Comparison of ENCODE assay signal across 8 mouse cellular contexts in the genomic region with DNA sequence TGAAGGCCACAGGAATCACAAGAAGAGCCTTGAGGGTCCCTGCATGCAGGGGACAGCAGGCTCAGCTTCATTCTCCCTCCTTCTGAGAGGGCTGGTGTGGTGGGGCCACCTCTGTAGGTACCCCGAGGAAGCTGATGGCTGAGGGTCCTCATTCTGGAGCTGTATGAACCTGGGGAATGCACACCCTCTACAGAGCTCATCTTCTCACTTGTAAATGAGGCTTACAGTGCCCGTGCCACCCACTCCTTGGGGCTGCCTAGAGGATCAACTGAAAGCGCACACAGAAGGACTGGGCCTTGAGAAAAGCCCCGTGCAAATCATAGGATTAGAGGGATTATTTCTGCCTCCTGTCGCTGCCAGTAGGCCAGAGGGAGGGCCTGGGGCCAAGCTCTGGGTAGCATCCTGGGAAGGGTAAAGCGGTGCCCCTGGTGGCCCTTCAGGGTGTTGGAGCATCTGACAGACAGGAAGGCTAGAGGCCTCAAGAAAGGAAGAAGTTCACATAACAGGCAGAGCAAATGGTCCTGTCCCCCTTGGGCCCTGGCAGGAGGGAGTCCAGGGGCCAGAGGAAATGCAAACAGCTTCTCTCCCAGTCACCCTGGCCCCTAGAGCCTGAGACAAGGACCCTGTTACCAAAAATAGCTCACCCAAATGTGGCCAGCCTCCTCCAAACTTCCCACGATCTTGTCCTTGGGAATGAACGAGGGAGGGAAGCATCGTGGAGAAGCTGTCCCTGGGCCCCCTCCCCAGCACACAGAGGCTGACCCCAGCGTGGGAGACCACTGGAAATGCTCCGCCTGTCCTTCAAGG. TPM values are rescaled to one million over a fixed set of nuclear protein-coding genes. Genes with fewer than 3 reads are reported as not detected.
DNase-seq lines count a peak whose midpoint lies in the region; ATAC-seq lines count a peak whose summit lies in the region.

No protein-coding gene starts in this region.

- peaks cover 42% of the 10 kb centered on the region for H3K36me3 ChIP-seq in forebrain, embryonic 13.5 days (ENCODE audit: poor library complexity, severe bottlenecking)
- peaks cover 13% of the 10 kb centered on the region for H3K36me3 ChIP-seq in forebrain, embryonic 14.5 days (ENCODE audit: control insufficient read depth, insufficient read depth, low read length)
- peaks cover 13% of the 10 kb centered on the region; the same call in 1 of the 2 replicates for H3K36me3 ChIP-seq in embryonic facial prominence, embryonic 14.5 days (ENCODE audit: control insufficient read depth, insufficient read depth, low read length)
- H3K36me3 ChIP-seq in limb, embryonic 11.5 days (ENCODE audit: control insufficient read depth, insufficient read depth, low read length), result peaks cover 7% of the 10 kb centered on the region; the same call in 1 of the 2 replicates
- H3K36me3 ChIP-seq in stomach, embryonic 15.5 days, result peaks cover 16% of the 10 kb centered on the region; the same call in 1 of the 2 replicates

- H3K27me3 ChIP-seq in forebrain, embryonic 13.5 days, result no peaks in the 10 kb centered on the region
- H3K27me3 ChIP-seq in forebrain, embryonic 14.5 days (replicated peaks; ENCODE audit: control insufficient read depth, insufficient read depth, low read length), result no peaks in the 10 kb centered on the region
- H3K27me3 ChIP-seq in embryonic facial prominence, embryonic 14.5 days (replicated peaks; ENCODE audit: control insufficient read depth, insufficient read depth, low read length), result no peaks in the 10 kb centered on the region
- no peaks in the 10 kb centered on the region for H3K27me3 ChIP-seq in limb, embryonic 11.5 days (ENCODE audit: control insufficient read depth, insufficient read depth, low read length)
- no peaks in the 10 kb centered on the region for H3K27me3 ChIP-seq in stomach, embryonic 15.5 days (replicated peaks)

- no peak for DNase-seq in forebrain, embryonic 14.5 days (ENCODE audit: low spot score)
- DNase-seq in 416B (ENCODE audit: low read depth), result peak; percentile 13
- DNase-seq in embryonic facial prominence, embryonic 14.5 days (ENCODE audit: low spot score), result peak; percentile 72
- DNase-seq in limb, embryonic 11.5 days (ENCODE audit: low spot score), result no peak
- DNase-seq in right cerebral cortex, adult 18-20 months, result no peak

- 0 out of 2 replicates have a peak overlapping the region, but pooled peaks have one; percentile 40 for H3K9ac ChIP-seq in forebrain, embryonic 13.5 days
- H3K9ac ChIP-seq in forebrain, embryonic 14.5 days (ENCODE audit: low read length), result no peak overlapping the region; the same call in 1 of the 2 replicates
- 0 out of 2 replicates have a peak overlapping the region, but pooled peaks have one; percentile 21 for H3K9ac ChIP-seq in embryonic facial prominence, embryonic 14.5 days (ENCODE audit: low read depth, low read length)
- 0 out of 2 replicates have a peak overlapping the region, but pooled peaks have one; percentile 5 for H3K9ac ChIP-seq in limb, embryonic 11.5 days (ENCODE audit: low read length)
- no peak overlapping the region for H3K9ac ChIP-seq in stomach, embryonic 15.5 days

- peaks cover 33% of the 10 kb centered on the region for H3K4me1 ChIP-seq in forebrain, embryonic 13.5 days
- peaks cover 9% of the 10 kb centered on the region for H3K4me1 ChIP-seq in forebrain, embryonic 14.5 days (ENCODE audit: control insufficient read depth, insufficient read depth, low read length)
- H3K4me1 ChIP-seq in embryonic facial prominence, embryonic 14.5 days (ENCODE audit: control insufficient read depth, insufficient read depth, low read length), result peaks cover 60% of the 10 kb centered on the region
- peaks cover 78% of the 10 kb centered on the region for H3K4me1 ChIP-seq in limb, embryonic 11.5 days (ENCODE audit: control insufficient read depth, insufficient read depth, low read length)
- H3K4me1 ChIP-seq in stomach, embryonic 15.5 days, result peaks cover 36% of the 10 kb centered on the region

- no peaks in the 10 kb centered on the region for H3K9me3 ChIP-seq in forebrain, embryonic 13.5 days (replicated peaks)
- H3K9me3 ChIP-seq in forebrain, embryonic 14.5 days (replicated peaks; ENCODE audit: control insufficient read depth, low read length), result no peaks in the 10 kb centered on the region
- H3K9me3 ChIP-seq in embryonic facial prominence, embryonic 14.5 days (ENCODE audit: control insufficient read depth, low read length), result no peaks in the 10 kb centered on the region
- no peaks in the 10 kb centered on the region for H3K9me3 ChIP-seq in limb, embryonic 11.5 days (ENCODE audit: control insufficient read depth, low read length)
- H3K9me3 ChIP-seq in stomach, embryonic 15.5 days, result no peaks in the 10 kb centered on the region

- WGBS in forebrain, embryonic 13.5 days, result 32% methylated on average over 11 of the region's 11 CpGs
- WGBS in forebrain, embryonic 14.5 days, result 28% methylated on average over 11 of the region's 11 CpGs
- 28% methylated on average over 11 of the region's 11 CpGs for WGBS in embryonic facial prominence, embryonic 14.5 days
- 28% methylated on average over 11 of the region's 11 CpGs for WGBS in limb, embryonic 11.5 days
- WGBS in stomach, embryonic 15.5 days, result 28% methylated on average over 11 of the region's 11 CpGs

- no peak for ATAC-seq in forebrain, embryonic 13.5 days
- no peak for ATAC-seq in forebrain, embryonic 14.5 days
- peak; percentile 13; the same call in 1 of the 2 replicates for ATAC-seq in embryonic facial prominence, embryonic 14.5 days (ENCODE audit: low read depth)
- ATAC-seq in limb, embryonic 11.5 days (ENCODE audit: insufficient number of reproducible peaks, low FRiP score, low TSS enrichment, low read depth), result no peak
- no peak for ATAC-seq in stomach, embryonic 15.5 days (ENCODE audit: insufficient read depth, low FRiP score, low read depth)
- no peak for ATAC-seq in erythroid progenitor cell, adult 5-6 weeks (replicated peaks; ENCODE audit: low FRiP score, poor library complexity, severe bottlenecking)

- H3K27ac ChIP-seq in forebrain, embryonic 13.5 days, result no peak overlapping the region; the same call in 1 of the 2 replicates
- no peak overlapping the region; the same call in 1 of the 2 replicates for H3K27ac ChIP-seq in forebrain, embryonic 14.5 days (ENCODE audit: low read depth, low read length)
- H3K27ac ChIP-seq in embryonic facial prominence, embryonic 14.5 days (replicated peaks; ENCODE audit: low read depth, low read length), result peak overlapping the region; percentile 94
- peak overlapping the region; percentile 97 for H3K27ac ChIP-seq in limb, embryonic 11.5 days (replicated peaks; ENCODE audit: low read depth, low read length)
- peak overlapping the region; percentile 61 for H3K27ac ChIP-seq in stomach, embryonic 15.5 days

- no peak overlapping the region for H3K4me2 ChIP-seq in forebrain, embryonic 13.5 days
- no peak overlapping the region for H3K4me2 ChIP-seq in forebrain, embryonic 14.5 days (ENCODE audit: low read length)
- H3K4me2 ChIP-seq in embryonic facial prominence, embryonic 14.5 days (ENCODE audit: low read depth, low read length), result no peak overlapping the region
- no peak overlapping the region for H3K4me2 ChIP-seq in limb, embryonic 11.5 days (ENCODE audit: low read depth, severe bottlenecking)
- no peak overlapping the region for H3K4me2 ChIP-seq in stomach, embryonic 15.5 days

- no peak overlapping the region for H3K4me3 ChIP-seq in forebrain, embryonic 13.5 days
- H3K4me3 ChIP-seq in forebrain, embryonic 14.5 days (ENCODE audit: low read depth, low read length), result no peak overlapping the region
- H3K4me3 ChIP-seq in embryonic facial prominence, embryonic 14.5 days (ENCODE audit: low read depth, low read length), result no peak overlapping the region
- H3K4me3 ChIP-seq in limb, embryonic 11.5 days (ENCODE audit: low read depth, low read length), result no peak overlapping the region
- H3K4me3 ChIP-seq in stomach, embryonic 15.5 days (replicated peaks), result no peak overlapping the region

RNA-seq across cellular contexts. Expression of a gene that starts 16.2 kb away (rescaled TPM):
- polyA plus RNA-seq in forebrain, embryonic 13.5 days (2015; fragmentation: Nextera tagmentation; extraction: Ambion mirVana), result 48.0 and 53.2 TPM in 2 replicates
- 39.7 and 47.4 TPM in 2 replicates for polyA plus RNA-seq in forebrain, embryonic 14.5 days (2014; fragmentation: Nextera tagmentation; extraction: Ambion mirVana)
- 57.6 and 57.7 TPM in 2 replicates for polyA plus RNA-seq in embryonic facial prominence, embryonic 14.5 days (2014; fragmentation: Nextera tagmentation; extraction: Ambion mirVana)
- 56.5 and 59.1 TPM in 2 replicates for polyA plus RNA-seq in limb, embryonic 11.5 days (2014; fragmentation: Nextera tagmentation; extraction: Ambion mirVana)
- polyA plus RNA-seq in stomach, embryonic 15.5 days (2015; fragmentation: Nextera tagmentation; extraction: Ambion mirVana), result 68.4 and 77.6 TPM in 2 replicates
- 10.1 and 12.6 TPM in 2 replicates for total RNA-seq in erythroid progenitor cell, adult 5-6 weeks (2015; ENCODE audit: low replicate concordance)
- 10.9 and 14.3 TPM in 2 replicates for total RNA-seq in erythroid progenitor cell, adult 5-6 weeks (2017; ENCODE audit: low replicate concordance)

RNA-seq across cellular contexts. Expression of a gene that starts 16.2 kb away (rescaled TPM):
- polyA plus RNA-seq in forebrain, embryonic 13.5 days (2015; fragmentation: Nextera tagmentation; extraction: Ambion mirVana), result 2.3 and 2.7 TPM in 2 replicates
- 2.1 and 2.8 TPM in 2 replicates for polyA plus RNA-seq in forebrain, embryonic 14.5 days (2014; fragmentation: Nextera tagmentation; extraction: Ambion mirVana)
- polyA plus RNA-seq in embryonic facial prominence, embryonic 14.5 days (2014; fragmentation: Nextera tagmentation; extraction: Ambion mirVana), result 31.3 and 32.4 TPM in 2 replicates
- 20.2 and 22.3 TPM in 2 replicates for polyA plus RNA-seq in limb, embryonic 11.5 days (2014; fragmentation: Nextera tagmentation; extraction: Ambion mirVana)
- polyA plus RNA-seq in stomach, embryonic 15.5 days (2015; fragmentation: Nextera tagmentation; extraction: Ambion mirVana), result 17.2 and 17.3 TPM in 2 replicates
- total RNA-seq in erythroid progenitor cell, adult 5-6 weeks (2015; ENCODE audit: low replicate concordance), result not detected in 2 replicates
- total RNA-seq in erythroid progenitor cell, adult 5-6 weeks (2017; ENCODE audit: low replicate concordance), result not detected in 2 replicates

RNA-seq across cellular contexts. Expression of a gene that starts 23.6 kb away (rescaled TPM):
- polyA plus RNA-seq in forebrain, embryonic 13.5 days (2015; fragmentation: Nextera tagmentation; extraction: Ambion mirVana), result 19.4 and 20.1 TPM in 2 replicates
- polyA plus RNA-seq in forebrain, embryonic 14.5 days (2014; fragmentation: Nextera tagmentation; extraction: Ambion mirVana), result 9.2 and 18.3 TPM in 2 replicates
- polyA plus RNA-seq in embryonic facial prominence, embryonic 14.5 days (2014; fragmentation: Nextera tagmentation; extraction: Ambion mirVana), result 11.5 and 16.1 TPM in 2 replicates
- 13.1 and 15.7 TPM in 2 replicates for polyA plus RNA-seq in limb, embryonic 11.5 days (2014; fragmentation: Nextera tagmentation; extraction: Ambion mirVana)
- 16.3 and 20.8 TPM in 2 replicates for polyA plus RNA-seq in stomach, embryonic 15.5 days (2015; fragmentation: Nextera tagmentation; extraction: Ambion mirVana)
- total RNA-seq in erythroid progenitor cell, adult 5-6 weeks (2015; ENCODE audit: low replicate concordance), result 19.8 and 36.5 TPM in 2 replicates
- total RNA-seq in erythroid progenitor cell, adult 5-6 weeks (2017; ENCODE audit: low replicate concordance), result 7.3 and 14.8 TPM in 2 replicates

RNA-seq across cellular contexts. Expression of a gene that starts 31.2 kb away (rescaled TPM):
- polyA plus RNA-seq in forebrain, embryonic 13.5 days (2015; fragmentation: Nextera tagmentation; extraction: Ambion mirVana), result 142 and 149 TPM in 2 replicates
- 160 and 192 TPM in 2 replicates for polyA plus RNA-seq in forebrain, embryonic 14.5 days (2014; fragmentation: Nextera tagmentation; extraction: Ambion mirVana)
- 90.8 and 90.9 TPM in 2 replicates for polyA plus RNA-seq in embryonic facial prominence, embryonic 14.5 days (2014; fragmentation: Nextera tagmentation; extraction: Ambion mirVana)
- 107 and 115 TPM in 2 replicates for polyA plus RNA-seq in limb, embryonic 11.5 days (2014; fragmentation: Nextera tagmentation; extraction: Ambion mirVana)
- 46.5 and 75.7 TPM in 2 replicates for polyA plus RNA-seq in stomach, embryonic 15.5 days (2015; fragmentation: Nextera tagmentation; extraction: Ambion mirVana)
- 9.4 and 16.8 TPM in 2 replicates for total RNA-seq in erythroid progenitor cell, adult 5-6 weeks (2015; ENCODE audit: low replicate concordance)
- total RNA-seq in erythroid progenitor cell, adult 5-6 weeks (2017; ENCODE audit: low replicate concordance), result 3.9 and 9.6 TPM in 2 replicates

Comparison
In these comparisons a context has a peak if more than half of its experiments do, and no peak if none do; other contexts are left out.
1. H3K9ac ChIP-seq: peak in forebrain, embryonic 13.5 days (single experiment), embryonic facial prominence, embryonic 14.5 days (single experiment) and limb, embryonic 11.5 days (single experiment); none in forebrain, embryonic 14.5 days (single experiment) and stomach, embryonic 15.5 days (single experiment).
2. H3K27ac ChIP-seq: peak in embryonic facial prominence, embryonic 14.5 days (single experiment), limb, embryonic 11.5 days (single experiment) and stomach, embryonic 15.5 days (single experiment); none in forebrain, embryonic 13.5 days (single experiment) and forebrain, embryonic 14.5 days (single experiment).
3. DNase-seq: peak in 416B (single experiment) and embryonic facial prominence, embryonic 14.5 days (single experiment); none in forebrain, embryonic 14.5 days (single experiment), limb, embryonic 11.5 days (single experiment) and right cerebral cortex, adult 18-20 months (single experiment).